Mouse (Mus musculus): ENCODE results near the gene Gm9913.

DNA sequence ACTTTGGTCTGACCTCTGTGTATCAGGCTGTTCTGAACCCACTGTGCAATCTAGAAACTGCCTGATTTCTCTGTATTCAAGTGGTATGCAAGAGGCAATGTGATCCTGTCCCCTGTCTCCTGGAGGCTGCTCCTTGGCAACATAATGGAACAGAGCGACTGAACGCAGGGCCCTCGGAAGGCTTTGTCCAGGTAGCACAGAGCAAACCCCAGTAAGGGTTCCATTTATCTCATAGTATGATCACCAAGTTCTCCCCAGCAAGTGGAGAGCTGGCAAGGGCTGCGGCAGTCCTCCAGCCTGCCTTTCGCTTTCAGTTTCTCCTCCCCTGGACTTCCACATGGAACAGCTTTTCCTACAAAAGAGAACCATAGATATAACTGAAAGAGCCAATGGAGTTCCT is 3.5 kb downstream of the Gm9913 start:
- no peak for TF ChIP-seq POLR2A (IDR thresholded peaks at IDR 0.05; ENCODE audit: insufficient read depth, low read depth, low read length)
- TF ChIP-seq CTCF (IDR thresholded peaks at IDR 0.05; ENCODE audit: insufficient read depth, low read depth, low read length): no peak
